Mouse (Mus musculus) heart, postnatal 4 days (tissue): Measurements from ENCODE around the gene Sptbn1. TPM values are rescaled to one million over a fixed set of nuclear protein-coding genes. Genes with fewer than 3 reads are reported as not detected.

Experiments used
- DNase-seq: peaks from one replicate; pipeline ENCODE4 v3.0.0; 2021
- total RNA-seq, 2 experiments: library from RNA; stranded (reverse); gene quantifications; 2 replicates each; pipeline ENCODE4 v1.2.3; 2021

Sptbn1 gene
- 100 to 1,000 TPM; 571 to 581 TPM for total RNA-seq

DNA sequence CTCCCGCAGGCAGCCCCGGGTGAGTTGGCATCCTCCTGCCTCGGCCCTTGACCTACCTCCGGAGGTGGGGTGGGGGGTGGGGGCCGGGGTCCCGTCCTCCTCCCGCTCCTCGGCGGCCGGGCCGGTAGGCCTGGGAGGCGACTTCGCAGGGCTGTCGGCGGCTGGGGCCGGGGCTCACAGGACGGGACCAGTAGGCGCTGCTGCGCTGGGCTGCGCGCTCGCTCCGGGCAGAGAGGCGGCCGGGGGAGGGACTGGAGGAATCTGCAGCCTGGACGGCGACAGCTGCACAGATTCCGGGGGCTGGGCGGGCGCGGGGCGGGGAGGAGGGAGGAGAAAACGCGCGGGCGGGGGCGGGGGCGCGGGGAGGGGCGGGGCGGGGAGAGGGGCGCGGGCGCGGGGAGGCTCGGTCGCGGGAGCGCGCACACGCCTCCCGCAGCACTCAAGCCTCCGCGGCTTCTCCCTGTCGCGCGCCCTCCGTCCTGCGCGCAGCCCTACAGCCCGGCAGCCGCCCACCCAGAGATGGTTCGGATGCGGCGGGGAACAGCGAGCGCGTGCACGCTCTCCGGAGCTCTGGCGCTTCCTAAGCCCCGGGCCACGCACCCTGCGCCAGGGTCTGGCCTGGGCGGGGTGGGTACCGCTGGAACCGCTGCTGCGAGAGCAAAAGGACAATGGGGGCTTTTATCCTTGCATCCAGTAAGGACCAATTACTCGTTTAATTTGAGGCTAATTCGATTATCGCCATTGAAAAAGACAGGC lies at the start of gene Sptbn1:
TSS of gene Sptbn1 (minus strand) at position 284 of the 756 bp plus-strand sequence.
- DNase-seq: peak; percentile 93

DNA sequence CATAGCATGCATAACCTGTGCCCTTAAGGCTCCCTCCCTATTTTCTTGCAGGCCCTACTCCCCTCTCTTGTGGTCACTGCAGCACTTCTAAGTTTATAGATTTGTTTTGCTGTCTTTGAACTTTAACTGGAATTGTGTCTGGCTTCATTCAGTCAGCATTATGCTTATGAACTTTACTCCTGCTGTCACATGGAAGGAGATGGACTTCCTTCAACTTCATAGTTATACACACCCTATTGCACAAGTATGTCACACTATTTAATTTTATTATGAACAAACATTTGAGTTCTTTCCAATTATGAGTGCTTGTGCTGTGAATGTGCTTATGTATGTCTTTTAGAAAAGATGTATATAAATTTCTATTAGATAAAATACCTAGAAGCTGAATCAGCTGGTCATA lies 26.3 kb upstream of the Sptbn1 start:
- DNase-seq: no peak

DNA sequence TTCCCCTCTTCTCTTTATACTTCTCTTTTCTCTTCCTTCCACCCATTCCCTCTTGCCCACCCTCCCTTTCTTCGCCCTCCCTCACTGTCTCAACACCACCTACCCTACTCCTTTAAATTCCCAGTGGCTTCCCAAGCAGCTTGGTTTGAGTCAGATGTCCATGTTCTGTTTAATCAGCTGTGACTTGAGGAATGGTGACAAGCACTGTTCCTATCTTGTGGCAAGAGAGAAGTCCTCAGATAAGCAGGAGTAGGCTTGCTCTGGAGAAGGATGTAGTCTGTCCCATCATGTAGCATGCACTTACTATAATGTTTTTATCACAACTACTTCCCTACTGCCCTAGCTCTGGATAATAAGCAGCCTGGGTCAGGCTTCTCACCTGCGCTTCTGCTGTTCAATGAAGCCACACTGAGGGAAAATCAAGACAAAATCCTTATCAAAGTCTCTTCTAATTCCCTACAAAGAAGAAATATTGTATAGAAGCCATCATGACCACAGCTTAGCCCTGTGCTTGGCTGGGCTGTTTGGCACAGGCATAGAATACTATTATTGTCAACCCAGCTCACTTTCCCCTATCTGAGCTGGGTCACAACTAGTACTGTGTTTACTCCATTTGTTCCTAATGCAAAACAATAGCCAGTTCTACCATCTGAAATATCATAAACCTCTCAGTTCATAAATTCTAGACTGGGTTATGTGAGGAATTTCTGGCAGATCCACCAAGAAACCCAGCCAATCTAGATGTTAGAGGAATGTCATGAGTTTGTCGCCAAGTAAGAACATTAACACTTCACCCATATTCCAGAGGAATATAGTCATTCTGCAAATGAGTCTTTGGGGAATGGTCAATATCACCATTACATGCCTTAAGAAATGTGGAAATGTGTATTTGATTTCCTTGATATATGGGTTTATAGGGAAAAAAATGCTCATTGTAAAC lies 24.5 kb upstream of the Sptbn1 start:
- peak; percentile 12 for DNase-seq

DNA sequence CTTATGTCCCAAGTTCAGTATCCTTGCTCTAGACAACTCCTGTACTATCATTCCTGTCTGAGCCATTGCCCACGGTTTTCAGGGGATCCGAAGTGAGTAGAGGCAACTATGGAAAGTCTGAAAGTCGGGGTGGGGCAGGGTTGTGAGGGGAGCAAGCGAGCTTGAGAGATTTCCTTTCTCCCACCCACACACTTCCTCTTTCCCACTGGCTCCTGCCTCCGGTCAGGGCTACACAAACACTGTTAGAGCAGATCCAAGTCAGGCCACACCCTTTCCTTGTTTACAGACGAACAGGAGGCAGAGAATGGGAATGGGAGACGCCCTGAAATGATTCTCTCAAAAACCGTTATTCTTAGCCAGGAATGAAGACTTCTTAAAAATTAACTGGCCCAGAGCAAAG lies 23.2 kb upstream of the Sptbn1 start:
- DNase-seq: peak; percentile 69

DNA sequence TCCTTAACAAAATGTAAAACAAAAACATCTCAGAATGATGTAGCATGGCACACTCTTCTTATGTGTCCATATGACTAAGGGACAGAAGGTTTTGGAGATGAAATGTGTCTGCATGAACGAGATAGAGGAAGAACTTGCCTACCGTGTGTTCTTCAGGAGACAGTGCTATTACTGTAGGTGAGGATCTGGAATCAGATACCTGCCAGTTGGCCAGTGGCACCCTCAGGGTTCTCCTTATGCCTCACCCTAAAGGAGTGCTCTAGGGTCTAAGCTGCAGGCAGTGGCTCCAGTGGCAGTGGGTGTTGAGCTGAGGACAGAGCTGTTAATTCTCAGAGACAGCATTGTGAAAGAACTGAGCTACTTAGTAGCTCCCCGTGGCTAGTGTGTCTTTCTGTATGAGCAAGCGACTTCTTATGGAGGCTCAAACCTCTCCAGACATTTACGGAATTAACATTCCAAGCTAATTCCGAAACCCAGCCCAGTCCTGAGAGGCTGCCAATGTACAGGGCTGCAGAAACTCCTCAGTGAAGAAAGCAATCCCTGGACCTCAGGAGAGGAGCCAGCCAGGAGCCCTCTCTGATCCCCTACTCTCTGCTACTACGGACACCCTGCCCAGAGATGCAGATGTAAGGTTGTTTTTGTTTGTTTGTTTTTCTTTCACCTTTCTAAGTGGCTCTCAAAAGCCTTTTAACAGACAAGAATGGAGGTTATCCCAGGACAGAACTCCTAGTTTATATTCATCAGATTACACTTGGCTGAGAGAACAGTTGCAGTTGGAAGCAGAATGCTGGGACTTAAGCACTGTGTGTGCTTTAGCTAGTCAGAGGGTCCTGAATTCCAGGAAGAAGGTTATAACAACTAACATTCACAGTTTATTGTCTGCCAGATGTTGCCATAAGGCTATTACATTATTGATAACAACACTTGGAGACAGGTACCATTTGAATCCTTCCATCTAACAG lies 21.8 kb upstream of the Sptbn1 start:
- DNase-seq: peak; percentile 38

DNA sequence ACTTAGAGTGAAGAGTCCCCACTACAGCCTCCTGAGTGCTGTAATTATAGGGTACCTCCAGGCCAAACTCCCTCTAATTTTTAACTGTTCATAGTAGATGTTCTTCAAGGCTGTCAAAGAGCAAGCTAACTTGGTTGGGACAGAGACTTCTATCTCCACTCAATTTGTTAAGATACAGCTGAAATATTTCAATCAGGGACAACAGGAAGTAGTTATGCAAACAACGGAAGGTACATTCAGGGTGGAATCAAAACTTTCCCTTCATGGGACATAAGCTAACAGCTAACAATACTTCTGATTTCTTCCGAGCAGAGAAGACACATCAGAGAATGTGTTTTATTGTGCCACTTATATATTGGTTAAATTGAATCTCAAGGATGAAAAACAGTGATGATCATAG lies 20.1 kb upstream of the Sptbn1 start:
- no peak for DNase-seq

DNA sequence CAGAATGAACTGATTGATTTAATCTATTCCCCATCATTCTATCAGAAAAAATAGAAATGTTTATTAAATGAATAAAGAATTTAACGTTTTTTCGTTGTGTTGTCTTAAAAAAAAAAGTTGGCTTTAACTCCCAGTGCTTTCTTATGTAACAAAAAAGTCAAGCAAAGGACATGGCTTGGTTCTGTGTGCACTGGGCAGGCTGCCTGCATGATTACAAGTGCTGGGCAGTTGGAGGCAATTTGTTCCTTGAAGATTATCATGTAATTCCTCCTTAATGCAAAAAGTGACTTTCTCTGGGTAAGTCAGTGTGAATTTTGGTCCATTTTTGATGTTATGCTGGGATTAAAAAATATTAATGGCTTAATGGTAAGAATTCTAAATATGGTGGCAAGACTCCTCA lies 15.7 kb upstream of the Sptbn1 start:
- no peak for DNase-seq

DNA sequence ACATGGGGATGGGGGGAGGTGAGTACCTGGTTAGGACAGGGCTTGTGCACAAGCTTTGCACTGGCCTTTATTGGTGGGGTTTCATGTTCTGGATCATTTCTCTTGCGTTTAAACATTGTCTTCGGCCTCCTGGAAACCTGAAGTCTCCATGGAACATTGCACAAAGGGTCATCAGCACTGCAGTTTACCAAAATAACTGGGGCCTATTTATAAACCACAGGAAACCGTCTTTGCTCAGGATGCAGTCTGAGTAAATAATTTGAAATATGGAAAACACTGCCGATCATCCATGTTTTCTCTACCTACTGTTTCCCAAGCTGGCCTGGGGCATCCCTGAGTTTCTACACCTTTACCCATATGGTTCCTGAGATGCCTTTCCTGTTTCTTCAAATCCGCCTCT lies 13.1 kb upstream of the Sptbn1 start:
- DNase-seq: no peak

DNA sequence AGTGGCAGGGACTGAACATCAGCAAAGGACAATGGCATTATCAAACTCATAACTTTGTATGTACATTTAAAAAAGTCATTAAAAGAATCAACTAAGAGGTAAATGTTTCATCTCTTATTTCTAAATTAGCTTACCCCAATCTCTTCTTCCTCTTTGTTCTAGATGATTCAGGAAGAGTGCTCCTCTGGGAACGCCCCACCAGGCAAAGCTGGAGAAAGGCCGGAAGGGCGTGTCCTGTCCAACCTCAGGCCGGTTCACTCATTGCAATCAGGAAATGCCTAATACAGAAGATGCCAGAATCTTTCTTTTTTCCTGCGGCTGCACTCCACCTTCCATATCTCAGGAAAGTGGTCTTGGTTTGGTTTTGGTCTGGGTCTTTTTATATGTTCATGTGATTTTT lies 11.3 kb upstream of the Sptbn1 start:
- peak; percentile 60 for DNase-seq

DNA sequence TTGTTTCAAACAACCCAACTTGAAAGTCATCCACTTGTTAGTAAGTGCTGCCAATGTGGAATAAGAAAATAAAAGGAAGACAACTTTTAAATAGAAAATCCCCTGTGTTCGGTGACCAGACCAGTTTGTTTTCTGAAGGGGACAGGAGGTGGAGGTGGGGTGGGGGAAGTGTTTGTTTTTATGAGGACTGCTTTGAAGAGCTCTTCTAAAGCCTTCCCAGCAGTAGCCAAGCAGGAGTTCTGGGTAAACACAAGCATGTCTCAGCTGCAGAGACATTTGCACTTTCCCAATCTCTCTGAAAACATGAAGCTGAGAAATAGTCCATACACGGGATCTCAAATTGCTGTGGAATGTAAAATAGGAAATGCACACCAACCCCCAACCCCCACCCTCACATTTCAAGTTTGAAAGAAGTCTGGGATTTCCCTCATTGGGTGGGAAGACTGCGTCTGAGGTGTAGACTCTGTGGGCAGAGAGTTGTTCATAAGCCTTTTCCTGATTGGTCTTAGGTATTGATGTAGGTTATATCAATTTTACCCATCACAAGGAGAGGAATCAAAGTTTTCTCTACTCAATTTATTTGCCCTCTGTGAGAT lies 7.6 kb upstream of the Sptbn1 start:
- DNase-seq: no peak

DNA sequence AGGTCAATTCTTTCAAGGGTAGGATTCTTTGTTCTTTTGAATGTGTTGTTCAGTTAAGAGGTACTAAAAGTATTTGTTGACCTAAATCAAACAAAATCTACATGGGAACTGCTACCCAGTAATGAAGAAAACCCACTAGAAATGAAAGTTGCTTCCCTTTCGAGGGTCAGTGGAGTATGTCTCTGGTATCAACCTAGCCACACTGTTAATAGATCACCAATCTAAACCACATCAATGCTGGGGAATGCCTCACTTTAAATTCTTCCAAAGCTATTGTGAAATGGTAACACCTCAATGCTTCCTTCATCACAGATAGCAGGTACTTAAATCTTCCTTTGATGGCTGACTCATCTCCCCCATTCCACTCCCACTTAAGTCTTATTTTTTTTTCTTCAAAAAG lies 1.5 kb upstream of the Sptbn1 start:
- DNase-seq: no peak

DNA sequence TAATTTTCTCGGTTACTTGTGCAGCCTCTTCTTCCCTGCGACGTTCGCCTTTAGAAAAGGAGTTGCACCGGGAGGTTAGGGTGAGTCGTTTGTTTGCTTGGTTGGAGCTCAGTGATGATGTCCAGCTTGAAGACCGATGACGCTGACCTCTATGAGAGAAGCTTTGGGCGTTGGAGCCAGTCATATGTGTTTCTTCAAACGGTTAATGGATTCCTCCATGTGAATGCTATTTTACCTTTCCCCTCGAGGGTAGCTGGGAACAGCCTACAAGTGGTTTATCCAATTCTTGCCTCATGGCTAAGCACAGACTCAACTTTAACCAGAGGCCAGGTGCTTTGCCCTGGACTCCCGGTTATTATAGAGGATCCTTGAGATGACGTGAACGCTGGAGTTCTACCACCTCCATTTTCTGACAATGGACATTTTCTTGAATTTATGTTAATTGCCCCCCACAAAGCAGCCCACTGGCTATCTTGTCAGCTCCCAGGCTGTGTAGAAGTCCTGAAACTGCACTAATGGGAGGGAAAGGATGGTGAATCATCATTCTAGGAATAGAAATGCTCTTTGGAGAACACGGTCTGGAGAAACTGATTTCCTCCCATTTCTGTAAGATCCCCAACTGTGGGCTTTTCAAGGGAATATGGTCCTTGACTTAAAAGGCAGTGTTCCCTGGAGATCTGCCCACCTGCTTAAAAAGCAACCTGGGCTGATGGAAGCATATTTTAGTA lies 837 bp upstream of the Sptbn1 start:
- DNase-seq: no peak

DNA sequence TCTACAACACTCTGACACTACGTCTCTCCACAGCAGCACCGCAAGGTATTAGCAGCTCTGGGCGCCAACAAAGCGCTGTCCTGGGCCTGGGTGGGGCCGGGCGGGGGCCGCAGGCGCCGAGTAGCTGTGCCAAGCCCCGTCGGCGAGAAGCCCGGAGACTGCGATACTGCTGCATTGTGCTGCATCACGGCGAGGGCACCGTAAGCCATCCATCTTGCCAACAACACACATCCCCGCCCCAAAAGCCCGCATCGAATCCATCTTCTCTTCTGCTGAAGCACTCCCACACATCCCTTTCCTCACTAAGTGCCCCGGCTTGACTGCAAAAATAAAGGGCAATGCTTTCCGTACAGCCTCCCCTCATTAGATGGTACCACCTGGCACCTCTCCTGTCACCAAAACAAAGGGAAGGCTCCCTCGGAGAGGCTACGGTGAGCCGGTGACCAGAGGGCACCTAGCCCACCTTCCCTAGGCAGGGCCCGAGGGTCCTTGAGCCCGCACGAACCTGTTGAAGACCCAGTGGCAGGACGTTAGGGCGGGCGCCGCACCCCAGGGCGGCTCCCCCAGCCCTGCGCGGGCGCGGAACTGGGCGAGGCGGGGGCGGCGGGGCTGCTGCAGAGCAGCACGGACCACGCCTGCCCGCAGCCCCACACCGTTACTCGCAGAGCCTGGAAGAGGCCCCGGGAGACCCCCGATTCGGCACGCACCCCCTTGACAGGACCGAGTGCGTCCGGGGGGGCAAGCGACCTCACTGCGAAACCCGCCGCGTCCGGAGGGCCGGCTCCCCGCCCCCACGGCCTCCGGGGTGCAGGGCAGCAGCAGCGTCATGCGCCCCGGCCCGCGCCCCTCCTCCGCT lies 711 bp downstream of the Sptbn1 start:
- peak; percentile 76 for DNase-seq

DNA sequence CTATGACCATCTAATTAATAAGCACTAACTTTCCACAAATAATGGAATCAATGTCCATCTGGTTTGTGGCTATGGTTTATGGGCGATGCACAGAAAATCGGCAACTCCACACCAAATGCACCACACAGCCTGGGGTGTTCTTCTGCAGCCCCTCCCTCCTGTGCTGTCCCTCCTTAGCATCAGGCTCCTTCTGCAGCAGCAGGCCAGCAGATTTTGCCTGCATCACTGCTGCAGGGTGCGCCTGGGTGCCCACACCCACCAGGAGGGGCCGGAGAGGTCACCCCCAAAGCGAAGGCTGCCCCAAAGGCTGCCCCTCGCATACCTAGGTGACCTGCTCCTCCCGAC lies 1.3 kb downstream of the Sptbn1 start:
- DNase-seq: peak; percentile 45

DNA sequence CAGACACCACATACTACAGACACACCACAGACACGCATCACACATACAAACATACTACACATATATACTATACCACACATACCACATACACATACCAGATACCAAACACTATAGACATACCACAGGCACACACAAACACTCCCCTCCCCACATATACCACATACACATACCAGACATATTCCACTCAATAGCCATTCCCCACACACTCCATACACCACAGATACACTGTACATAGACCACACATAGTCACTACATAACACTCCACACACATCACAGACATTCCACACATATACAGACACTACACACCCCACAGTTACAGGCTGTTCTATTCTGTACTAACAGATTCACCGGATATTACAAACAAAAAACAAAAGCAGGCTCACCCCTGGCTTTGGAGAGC lies 2.3 kb downstream of the Sptbn1 start:
- DNase-seq: no peak

DNA sequence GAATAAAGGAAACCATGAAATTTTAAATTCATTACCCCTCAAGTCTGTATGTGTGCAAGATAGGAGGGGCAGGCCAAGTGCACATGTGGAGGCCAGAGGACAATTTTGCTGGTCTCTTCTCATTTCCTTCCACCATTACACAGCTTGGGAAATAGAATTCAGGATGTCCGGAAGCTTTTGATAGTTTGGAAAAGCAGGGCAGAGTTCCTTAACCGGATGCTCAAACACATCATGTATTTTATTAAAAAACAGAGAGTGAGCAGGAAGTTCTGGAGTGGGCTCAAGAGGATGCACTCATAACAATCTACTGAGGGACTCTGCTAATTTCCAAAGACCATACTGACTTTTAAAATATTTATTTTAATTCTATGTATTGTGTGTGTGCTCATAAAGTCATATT lies 4.3 kb downstream of the Sptbn1 start:
- no peak for DNase-seq

DNA sequence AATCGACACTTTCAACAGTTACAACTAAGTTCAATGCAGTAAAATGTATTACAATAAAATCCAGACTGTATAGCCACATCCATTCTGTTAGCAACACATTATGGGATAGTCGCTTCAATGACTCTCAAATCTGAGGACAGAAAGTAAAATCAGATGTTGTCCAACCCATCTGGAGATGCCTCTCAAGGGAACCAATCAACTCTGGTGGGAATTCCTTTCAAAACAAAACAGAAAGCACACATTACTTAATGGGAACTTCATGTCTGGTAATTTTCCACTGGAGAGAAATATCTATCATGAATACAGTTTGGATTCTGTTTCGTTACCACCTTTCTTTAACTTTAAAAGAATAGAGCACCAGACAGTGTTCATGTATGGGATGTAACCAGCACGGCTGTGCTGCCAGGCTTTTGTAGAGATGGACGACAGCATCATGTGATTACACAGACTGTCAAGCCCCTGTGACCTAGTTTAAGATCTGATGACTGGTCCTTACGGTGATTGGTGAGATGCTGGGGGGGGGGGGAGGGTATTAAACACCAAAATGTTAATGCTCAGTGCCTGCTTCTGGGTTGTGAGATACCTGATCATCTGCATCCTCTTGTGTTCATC lies 9.1 kb downstream of the Sptbn1 start:
- DNase-seq: no peak

DNA sequence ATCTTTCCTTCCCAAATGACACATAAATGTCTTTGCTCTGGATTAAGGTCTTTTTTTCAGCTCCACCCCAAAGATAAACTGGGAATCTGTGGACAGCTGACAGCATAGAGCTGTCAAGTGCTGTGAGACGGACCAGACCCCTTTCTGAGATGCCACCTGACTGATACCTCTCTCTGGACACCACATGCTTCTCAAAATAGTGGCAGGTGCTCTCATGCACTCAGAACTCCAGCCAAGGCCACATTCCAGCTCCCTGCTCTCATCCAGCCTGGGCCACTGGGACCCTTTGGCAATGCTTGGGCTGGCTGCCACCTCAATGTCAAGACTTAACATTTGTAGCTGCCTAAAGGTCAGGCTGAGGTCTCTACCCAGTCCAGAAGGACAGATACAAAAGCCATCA lies 10.2 kb downstream of the Sptbn1 start:
- peak; percentile 84 for DNase-seq

DNA sequence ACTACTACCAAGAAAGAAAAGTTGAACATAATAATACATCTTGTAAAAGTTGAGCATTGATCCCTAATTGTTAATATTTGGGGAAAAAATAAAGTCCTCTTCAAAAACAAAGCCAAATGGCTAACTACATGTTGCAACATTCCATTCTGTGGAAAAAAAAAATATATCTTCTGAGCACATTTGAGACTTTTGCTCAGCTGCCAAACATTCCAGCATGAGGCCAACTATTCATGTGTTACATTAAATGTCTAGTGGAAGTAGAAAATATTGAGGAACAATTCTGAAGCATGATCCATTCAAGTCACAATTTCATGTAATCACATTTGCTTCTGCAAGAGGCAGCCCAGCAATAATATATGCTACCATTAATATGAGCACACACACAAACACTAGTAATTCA lies 10.9 kb downstream of the Sptbn1 start:
- no peak for DNase-seq

DNA sequence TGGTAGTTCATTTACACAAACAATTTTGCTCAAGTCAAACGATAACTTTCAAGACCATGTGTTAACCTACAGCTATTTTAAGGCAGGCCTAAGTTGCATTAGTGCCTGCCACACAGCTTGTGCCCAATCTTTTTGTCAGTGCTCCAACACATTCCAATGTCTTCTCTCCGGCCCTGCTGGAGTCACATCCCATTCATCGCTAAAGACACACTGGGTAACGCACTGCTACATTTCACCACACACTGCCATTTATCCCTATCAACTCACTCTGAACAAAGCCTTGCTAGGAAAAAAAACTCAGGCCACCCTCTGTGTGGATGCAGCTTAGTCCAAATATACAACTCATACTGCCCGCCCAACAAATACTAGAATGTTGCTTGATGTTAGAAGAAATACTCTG lies 11.5 kb downstream of the Sptbn1 start:
- DNase-seq: no peak
